Mouse (Mus musculus) embryonic fibroblast, embryonic 13.5 days (primary cell): ENCODE measurements around the gene Atg4b.

Experiments used
- CTCF ChIP-seq: IDR thresholded peaks from 2 replicates; pipeline ENCODE4 v1.5.1; 2011; ENCODE audit warnings: mild to moderate bottlenecking, control low read depth, low read length, moderate library complexity, borderline replicate concordance; ENCODE audit not compliant: insufficient read depth
- POLR2A ChIP-seq: IDR thresholded peaks from 2 replicates; pipeline ENCODE4 v1.6.1; 2011; ENCODE audit warnings: low read depth, mild to moderate bottlenecking, control low read depth, low read length, moderate library complexity

- no peak for TF ChIP-seq CTCF
- no peak for TF ChIP-seq POLR2A
Measured at GRCm38 (mm10) chr1:93764871-93765591, 13.7 kb downstream of the Atg4b start.
